Mouse (Mus musculus) neural tube, embryonic 11.5 days (tissue): Measurements from ENCODE around the gene Rassf6. TPM values are rescaled to one million over a fixed set of nuclear protein-coding genes. Genes with fewer than 3 reads are reported as not detected.

ENCODE experiments used
- ATAC-seq: fragments of 200-750 bp; cut with Nextera tagmentation; 2 replicates; pipeline ENCODE4 v1.8.0; 2017; ENCODE audit warnings: moderate number of reproducible peaks, mild to moderate bottlenecking, moderate TSS enrichment, moderate library complexity; ENCODE audit not compliant: insufficient read depth, low FRiP score, low TSS enrichment
- DNase-seq: peaks from one replicate; pipeline ENCODE4 v3.0.0-alpha.2; 2015; ENCODE audit warnings: low spot score
- H3K27ac ChIP-seq: fragments of 300-500 bp; sonication (generic); 2 replicates; pipeline ENCODE4 v1.5.1; 2014; ENCODE audit warnings: low read depth, mild to moderate bottlenecking, low read length
- H3K27me3 ChIP-seq: fragments of 300-500 bp; sonication (generic); 2 replicates; pipeline ENCODE4 v1.6.1; 2014; ENCODE audit warnings: mild to moderate bottlenecking, low read length, mixed read lengths; ENCODE audit not compliant: control insufficient read depth, insufficient read depth
- H3K36me3 ChIP-seq: fragments of 300-500 bp; sonication (generic); 2 replicates; pipeline ENCODE4 v1.6.1; 2014; ENCODE audit warnings: mild to moderate bottlenecking, low read length, moderate library complexity, mixed read lengths; ENCODE audit not compliant: control insufficient read depth, insufficient read depth
- H3K4me1 ChIP-seq: fragments of 300-500 bp; sonication (generic); 2 replicates; pipeline ENCODE4 v1.6.1; 2014; ENCODE audit warnings: low read length, mixed read lengths; ENCODE audit not compliant: control insufficient read depth, insufficient read depth
- H3K4me2 ChIP-seq: fragments of 300-500 bp; sonication (generic); 2 replicates; pipeline ENCODE4 v1.6.1; 2014; ENCODE audit warnings: low read depth, mild to moderate bottlenecking, moderate library complexity
- H3K4me3 ChIP-seq: fragments of 300-500 bp; sonication (generic); 2 replicates; pipeline ENCODE4 v1.5.1; 2014; ENCODE audit warnings: low read depth, low read length
- H3K9ac ChIP-seq: fragments of 300-500 bp; sonication (generic); 2 replicates; pipeline ENCODE4 v1.6.1; 2014; ENCODE audit warnings: mild to moderate bottlenecking, low read length
- H3K9me3 ChIP-seq: fragments of 300-500 bp; sonication (generic); 2 replicates; pipeline ENCODE4 v1.6.1; 2016; ENCODE audit warnings: low read length; ENCODE audit not compliant: control insufficient read depth
- WGBS: fragments of 180-500 bp; shearing (Covaris S2); extraction: QIAGEN DNeasy Blood & Tissue Kit; methylation state at CpG from one replicate; pipeline ENCODE4 v1.1.7; 2014; 5-methylcytosine and 5-hydroxymethylcytosine counted together
- polyA plus RNA-seq: library from polyadenylated mRNA; unstranded; fragments of >200 nt; fragmentation: Nextera tagmentation; extraction: Ambion mirVana; gene quantifications from 2 replicates; pipeline ENCODE4 v1.2.1, GENCODE M21; 2014

Gene Rassf6
- polyA plus RNA-seq, 1 experiment from 2014 or later: 0.50 TPM

- ATAC-seq (no peak), DNase-seq (no peak)
- no peaks in the 10 kb centered on the region for H3K9me3 ChIP-seq
- H3K9ac ChIP-seq: no peak overlapping the region
- H3K4me1 ChIP-seq: 0 out of 2 replicates have a peak, but pooled peaks cover 4% of the 10 kb centered on the region
- H3K27ac ChIP-seq: no peak overlapping the region
- H3K27me3 ChIP-seq: no peaks in the 10 kb centered on the region
- H3K4me2 ChIP-seq: no peak overlapping the region
- no peaks in the 10 kb centered on the region for H3K36me3 ChIP-seq
- 74% methylated on average over 10 of the region's 10 CpGs for WGBS
- no peak overlapping the region for H3K4me3 ChIP-seq
These were observed 757 bp upstream of the Rassf6 start for GRCm38 (mm10) chr5:90641218-90641610.

- Histone ChIP-seq H3K4me3 (no peak overlapping the region), H3K9me3 (no peaks in the 10 kb centered on the region), H3K9ac (no peak overlapping the region), H3K4me2 (no peak overlapping the region), H3K36me3 (no peaks in the 10 kb centered on the region), H3K4me1 (no peaks in the 10 kb centered on the region), H3K27me3 (no peaks in the 10 kb centered on the region), H3K27ac (no peak overlapping the region)
- WGBS: 77% methylated on average over 7 of the region's 7 CpGs
- DNase-seq (no peak), ATAC-seq (no peak)
These were observed 5.6 kb downstream of the Rassf6 start for GRCm38 (mm10) chr5:90634885-90635284.

- H3K9ac ChIP-seq: no peak overlapping the region
- no peak overlapping the region for H3K27ac ChIP-seq
- no peaks in the 10 kb centered on the region for H3K36me3 ChIP-seq
- no peaks in the 10 kb centered on the region for H3K27me3 ChIP-seq
- H3K4me1 ChIP-seq: no peaks in the 10 kb centered on the region
- WGBS: 71% methylated on average over 1 of the region's 1 CpGs
- no peaks in the 10 kb centered on the region for H3K9me3 ChIP-seq
- ATAC-seq (no peak), DNase-seq (no peak)
- no peak overlapping the region for H3K4me2 ChIP-seq
- no peak overlapping the region for H3K4me3 ChIP-seq
These were observed 11.9 kb downstream of the Rassf6 start for GRCm38 (mm10) chr5:90628530-90628929.

GRCm38 (mm10) chr5:90628011-90628410, 12.4 kb downstream of the Rassf6 start:
- H3K27me3 ChIP-seq: no peaks in the 10 kb centered on the region
- no peak for ATAC-seq
- no peaks in the 10 kb centered on the region for H3K4me1 ChIP-seq
- no peak overlapping the region for H3K9ac ChIP-seq
- no peak overlapping the region for H3K4me3 ChIP-seq
- WGBS: 81% methylated on average over 3 of the region's 3 CpGs
- no peaks in the 10 kb centered on the region for H3K9me3 ChIP-seq
- H3K4me2 ChIP-seq: no peak overlapping the region
- no peaks in the 10 kb centered on the region for H3K36me3 ChIP-seq
- H3K27ac ChIP-seq: no peak overlapping the region
- DNase-seq: no peak

GRCm38 (mm10) chr5:90627423-90627822, 13.0 kb downstream of the Rassf6 start:
- Histone ChIP-seq H3K9me3 (no peaks in the 10 kb centered on the region), H3K27me3 (no peaks in the 10 kb centered on the region), H3K4me2 (no peak overlapping the region), H3K36me3 (no peaks in the 10 kb centered on the region), H3K4me1 (no peaks in the 10 kb centered on the region), H3K27ac (no peak overlapping the region), H3K4me3 (no peak overlapping the region), H3K9ac (no peak overlapping the region)
- ATAC-seq (no peak), DNase-seq (no peak)
- 88% methylated on average over 4 of the region's 4 CpGs for WGBS

GRCm38 (mm10) chr5:90624708-90625425, 15.6 kb downstream of the Rassf6 start:
- no peak overlapping the region for H3K4me2 ChIP-seq
- no peak overlapping the region for H3K9ac ChIP-seq
- H3K36me3 ChIP-seq: no peaks in the 10 kb centered on the region
- no peaks in the 10 kb centered on the region for H3K4me1 ChIP-seq
- no peak overlapping the region for H3K27ac ChIP-seq
- WGBS: 81% methylated on average over 18 of the region's 18 CpGs
- H3K27me3 ChIP-seq: no peaks in the 10 kb centered on the region
- ATAC-seq (no peak), DNase-seq (no peak)
- H3K9me3 ChIP-seq: no peaks in the 10 kb centered on the region
- no peak overlapping the region for H3K4me3 ChIP-seq

- Histone ChIP-seq H3K4me2 (no peak overlapping the region), H3K27me3 (no peaks in the 10 kb centered on the region), H3K9me3 (no peaks in the 10 kb centered on the region), H3K27ac (no peak overlapping the region), H3K4me1 (no peaks in the 10 kb centered on the region), H3K36me3 (no peaks in the 10 kb centered on the region), H3K9ac (no peak overlapping the region), H3K4me3 (no peak overlapping the region)
- ATAC-seq (no peak), DNase-seq (no peak)
- 75% methylated on average over 2 of the region's 2 CpGs for WGBS
These were observed 17.2 kb downstream of the Rassf6 start for GRCm38 (mm10) chr5:90623209-90623608.

- Histone ChIP-seq H3K4me3 (no peak overlapping the region), H3K27ac (no peak overlapping the region), H3K4me1 (no peaks in the 10 kb centered on the region), H3K36me3 (no peaks in the 10 kb centered on the region), H3K9me3 (no peaks in the 10 kb centered on the region), H3K9ac (no peak overlapping the region), H3K4me2 (no peak overlapping the region), H3K27me3 (no peaks in the 10 kb centered on the region)
- no peak for ATAC-seq
- 92% methylated on average over 6 of the region's 6 CpGs for whole genome bisulfite sequencing
- no peak for DNase-seq
These were observed 18.7 kb downstream of the Rassf6 start for GRCm38 (mm10) chr5:90621726-90622125.

- no peak overlapping the region for H3K9ac ChIP-seq
- no peak overlapping the region for H3K4me2 ChIP-seq
- no peaks in the 10 kb centered on the region for H3K4me1 ChIP-seq
- no peak overlapping the region for H3K4me3 ChIP-seq
- ATAC-seq (no peak), DNase-seq (no peak)
- no peaks in the 10 kb centered on the region for H3K27me3 ChIP-seq
- 93% methylated on average over 2 of the region's 2 CpGs for WGBS
- no peak overlapping the region for H3K27ac ChIP-seq
- no peaks in the 10 kb centered on the region for H3K36me3 ChIP-seq
- H3K9me3 ChIP-seq: no peaks in the 10 kb centered on the region
These were observed 19.1 kb downstream of the Rassf6 start for GRCm38 (mm10) chr5:90621316-90621715.
